Mouse (Mus musculus) liver, postnatal 0 days (tissue): ENCODE measurements around the gene Olfr51.

Experiments used
- CTCF ChIP-seq: sonication (generic); IDR thresholded peaks from 2 replicates; pipeline ENCODE4 v1.5.1; 2016; ENCODE audit warnings: antibody characterized with exemption, low read depth
- EP300 ChIP-seq: IDR thresholded peaks from 2 replicates; pipeline ENCODE4 v1.6.1; 2016; ENCODE audit warnings: antibody characterized with exemption, low read depth, mild to moderate bottlenecking

DNA sequence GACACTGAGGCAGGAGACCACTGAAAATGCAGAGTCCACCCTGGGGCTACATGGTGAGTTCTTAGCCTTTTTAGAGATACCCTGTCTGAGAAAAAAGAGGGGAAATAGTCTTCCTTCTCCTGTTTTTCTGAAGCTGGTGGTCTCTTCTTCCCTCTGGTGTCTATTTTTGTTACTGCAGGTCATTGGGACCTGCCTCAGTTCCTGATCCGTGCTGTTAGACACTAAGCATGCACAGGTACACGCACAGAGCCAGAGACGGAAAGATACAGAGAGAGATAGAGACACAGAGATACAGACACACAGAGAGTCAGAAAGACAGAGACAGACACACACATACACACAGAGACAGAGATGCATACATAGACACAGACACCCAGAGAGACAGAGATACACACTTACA is 49.8 kb downstream of the Olfr51 start:
- peak; percentile 52 for TF ChIP-seq CTCF
- TF ChIP-seq EP300, result no peak
